Mouse (Mus musculus): ENCODE data around the gene Cyp2a4.
"Not testable (repeated sequence)": the region's sequence is repeated elsewhere in the genome, so short reads cannot be mapped to it uniquely, and the experiment has no call there.

The Cyp2a4 gene

DNA sequence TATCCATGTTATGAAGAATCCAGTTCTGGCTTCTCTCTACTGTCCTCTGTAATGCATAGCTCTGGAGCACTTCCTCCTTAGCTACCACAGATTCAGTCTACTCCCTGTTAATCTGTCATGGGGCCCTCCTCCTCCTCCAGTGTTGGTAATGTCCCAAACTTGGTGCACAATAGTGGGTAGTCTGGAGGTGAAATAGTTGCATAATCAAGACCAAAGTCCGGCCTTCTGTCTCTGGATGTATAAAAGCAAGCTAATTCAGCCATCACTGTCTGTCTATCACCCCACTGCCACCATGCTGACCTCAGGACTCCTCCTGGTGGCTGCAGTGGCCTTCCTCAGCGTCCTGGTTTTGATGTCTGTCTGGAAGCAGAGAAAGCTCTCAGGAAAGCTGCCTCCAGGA lies at the start of gene Cyp2a4:
Cyp2a4 (plus strand) TSS at position 244 of the 400 bp plus-strand sequence.
- not testable (repeated sequence) for DNase-seq

DNA sequence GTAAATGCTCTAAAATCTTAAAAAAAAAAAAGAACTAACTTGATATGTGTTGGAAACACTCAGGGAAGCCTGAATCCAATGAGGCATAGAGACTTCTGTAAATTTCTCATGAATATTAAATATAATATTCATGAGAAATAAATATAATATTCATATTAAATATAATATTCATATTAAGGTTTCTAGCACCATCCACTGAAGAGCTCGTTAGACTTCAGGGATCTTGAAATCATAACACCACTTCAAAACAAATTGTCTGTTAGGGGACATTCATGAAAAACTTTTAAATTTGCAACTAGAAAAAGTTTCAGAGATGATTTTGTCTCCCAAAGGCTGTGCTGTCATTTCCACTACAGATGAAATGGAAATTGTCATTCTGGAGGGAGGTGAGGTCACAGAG lies 46.9 kb upstream of the Cyp2a4 start, which contains the start of gene Vmn1r184:
Vmn1r184 (plus strand) TSS at position 301 of the 400 bp plus-strand sequence.
- DNase-seq = not testable (repeated sequence)

DNA sequence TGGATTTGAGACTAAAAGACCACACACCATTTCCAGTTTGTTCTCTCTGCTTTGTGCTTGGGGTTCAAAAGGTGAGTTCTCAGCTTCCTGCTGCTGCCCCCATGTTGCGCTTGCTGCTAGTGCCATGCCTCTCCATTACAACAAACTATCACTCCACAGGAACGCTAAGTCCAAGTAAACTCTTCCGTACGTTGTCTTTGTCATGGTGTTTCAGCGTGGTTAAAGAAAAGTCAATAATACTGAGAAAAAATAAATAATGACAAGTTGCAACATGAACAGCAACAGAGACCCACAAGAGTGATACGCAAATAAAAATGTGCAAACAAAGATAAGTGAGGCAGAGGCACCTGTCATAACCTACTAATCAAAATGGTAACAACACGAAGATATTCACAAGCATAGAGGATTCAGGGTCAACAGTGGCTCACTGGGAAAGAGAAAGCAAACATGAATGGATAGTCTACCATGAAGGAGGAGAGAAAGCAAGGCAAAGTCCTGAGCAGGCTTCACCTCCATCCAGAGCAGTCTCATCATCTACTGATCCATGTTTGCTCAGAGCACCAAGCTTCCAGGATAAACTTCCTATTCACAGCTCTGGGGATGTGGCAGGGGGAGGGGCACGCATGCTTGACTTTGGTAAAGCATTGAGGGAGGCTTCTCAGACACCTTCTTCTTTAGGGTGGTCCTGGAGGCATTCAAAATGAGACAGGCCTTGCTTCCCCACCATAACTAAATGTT lies 3.4 kb upstream of the Cyp2a4 start:
- DNase-seq = not testable (repeated sequence)

DNA sequence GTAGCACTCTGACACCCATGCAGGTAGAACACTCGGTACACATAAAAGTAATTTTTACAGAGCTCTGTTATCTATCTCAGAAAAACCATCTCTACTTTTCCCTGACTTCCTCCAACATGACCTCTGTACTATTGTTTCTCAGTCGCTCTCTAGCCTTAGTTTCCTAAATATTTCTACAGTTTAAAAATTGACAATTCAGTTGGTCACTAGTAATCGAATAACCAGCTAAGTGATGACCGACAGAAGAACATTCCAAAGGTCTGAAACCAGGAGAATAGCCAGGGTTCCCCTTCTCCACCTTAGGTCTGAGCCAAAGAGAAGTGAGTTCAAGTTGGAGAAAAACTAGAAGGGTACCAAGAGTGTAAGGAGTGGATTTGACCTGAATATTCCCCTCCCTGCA lies 4.8 kb downstream of the Cyp2a4 start:
- DNase-seq = not testable (repeated sequence)

DNA sequence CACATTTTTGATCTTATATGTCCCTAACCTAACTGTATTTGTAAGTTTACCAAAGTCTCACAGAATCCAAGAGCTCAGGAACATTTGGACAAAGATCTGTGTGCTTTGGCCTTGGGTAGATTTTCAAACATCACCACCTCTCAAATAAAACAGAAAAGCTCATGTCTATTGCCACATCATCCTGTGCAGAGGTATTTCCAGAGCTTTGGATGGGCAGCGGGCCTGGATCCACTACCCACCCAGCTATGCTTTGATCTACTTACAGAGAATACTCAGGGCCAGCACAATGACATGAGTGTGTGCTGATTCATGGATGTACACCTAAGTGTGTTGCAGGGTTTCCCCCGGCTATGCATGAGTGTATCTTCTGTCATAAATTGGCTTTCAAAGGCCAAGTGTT lies 8.2 kb downstream of the Cyp2a4 start:
- not testable (repeated sequence) for DNase-seq

DNA sequence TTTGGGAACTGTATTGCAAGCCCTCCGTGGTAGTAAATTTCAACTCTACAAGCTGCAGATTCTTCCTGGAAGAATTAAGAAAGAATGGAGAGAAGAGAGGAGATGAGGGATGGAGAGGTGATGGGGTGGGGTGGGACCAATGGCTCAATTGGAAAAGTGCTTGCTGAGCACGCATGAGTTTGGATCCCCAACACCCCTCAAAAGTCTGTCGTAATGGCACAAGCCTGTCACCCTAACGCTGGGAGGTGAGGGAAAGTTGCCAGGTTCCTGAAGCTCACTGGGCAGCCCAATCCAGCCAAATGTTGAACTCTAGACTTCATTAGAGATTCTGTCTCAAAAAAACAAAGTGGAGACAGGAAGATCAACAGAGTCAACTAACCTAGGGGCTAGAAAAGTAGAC lies 8.8 kb downstream of the Cyp2a4 start:
- DNase-seq = not testable (repeated sequence)

DNA sequence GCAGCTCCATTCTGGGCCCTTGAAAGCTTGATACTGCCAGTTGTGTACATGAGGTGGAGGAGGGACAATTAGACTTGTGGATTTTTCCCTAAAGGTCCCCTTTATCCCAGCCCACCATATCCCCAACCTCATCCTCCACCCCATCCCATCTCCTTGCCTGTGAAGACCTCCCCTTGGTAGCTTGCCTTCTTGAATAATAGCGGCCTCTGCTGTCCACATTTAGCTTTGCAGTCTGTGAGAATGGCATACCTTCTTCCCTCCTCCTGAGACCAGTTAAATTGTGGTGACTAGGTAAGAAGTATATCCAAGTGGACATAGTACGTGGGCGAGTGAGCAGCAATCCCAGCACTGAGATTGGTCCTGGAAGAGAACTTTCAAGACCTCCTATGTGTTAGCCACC lies 13.4 kb downstream of the Cyp2a4 start:
- not testable (repeated sequence) for DNase-seq

DNA sequence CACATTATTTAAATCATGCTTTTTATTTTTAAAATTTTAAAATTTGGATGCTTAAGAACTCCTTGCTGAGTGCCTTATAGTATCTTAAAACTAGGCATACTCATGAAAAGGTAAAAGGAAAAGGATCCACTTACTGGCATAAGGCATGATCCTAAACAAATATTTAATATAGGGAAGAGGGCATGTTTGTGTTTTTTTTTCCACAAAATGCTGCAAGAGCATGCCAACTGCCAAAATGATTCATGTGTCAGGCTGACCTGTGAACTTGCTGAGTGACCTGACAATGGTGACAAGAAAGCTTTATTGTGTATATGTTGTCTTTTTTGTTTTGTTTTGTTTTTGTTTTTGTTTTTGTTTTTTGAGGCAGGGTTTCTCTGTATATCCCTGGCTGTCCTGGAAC lies 43.2 kb downstream of the Cyp2a4 start:
- not testable (repeated sequence) for DNase-seq

DNA sequence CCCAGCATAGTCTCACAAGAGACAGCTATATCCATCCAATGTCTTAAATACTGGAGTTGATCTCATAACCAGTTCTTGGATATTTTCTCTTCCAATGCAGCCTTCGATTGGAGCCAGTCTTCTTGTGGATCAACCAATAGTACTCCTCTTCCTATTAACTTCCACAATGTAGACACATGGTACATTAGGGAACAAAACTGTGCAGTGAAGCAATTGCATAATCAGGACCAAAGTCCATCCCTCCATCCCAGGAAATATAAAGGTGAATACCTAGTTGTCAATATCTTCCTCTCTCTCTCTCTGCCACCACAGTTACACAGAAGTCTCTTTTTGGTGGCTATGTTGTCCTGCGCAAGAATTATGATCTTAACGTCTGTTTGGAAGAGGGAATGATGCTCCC lies 45.3 kb downstream of the Cyp2a4 start:
- DNase-seq = not testable (repeated sequence)

DNA sequence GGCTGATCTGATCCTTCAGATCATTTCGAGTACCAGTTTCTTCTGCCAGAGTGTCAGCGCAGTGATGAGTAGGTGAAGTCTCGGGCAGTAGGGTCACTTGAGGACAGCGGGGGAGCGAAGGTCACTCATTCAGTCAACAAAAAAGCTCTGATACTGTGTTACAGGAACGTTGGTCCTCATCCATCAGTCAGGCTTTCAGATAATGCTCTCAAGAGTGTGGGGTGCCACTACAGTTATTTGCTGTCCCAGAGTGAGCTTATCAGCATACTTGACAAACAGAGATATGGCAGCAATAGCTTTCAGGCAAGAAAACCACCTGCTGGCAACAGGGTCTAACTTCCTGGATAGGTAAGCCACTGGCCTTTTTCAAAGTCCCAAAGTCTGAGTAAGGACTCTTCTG lies 49.8 kb downstream of the Cyp2a4 start:
- DNase-seq = not testable (repeated sequence)
